Mouse (Mus musculus) midbrain, embryonic 16.5 days (tissue): Measurements from ENCODE around the gene Itih4. TPM values are rescaled to one million over a fixed set of nuclear protein-coding genes. Genes with fewer than 3 reads are reported as not detected.

Source experiments
- ATAC-seq: fragments of 200-750 bp; cut with Nextera tagmentation; 2 replicates; pipeline ENCODE4 v1.8.0; 2017; ENCODE audit warnings: moderate TSS enrichment
- H3K27ac ChIP-seq: fragments of 300-500 bp; sonication (generic); 2 replicates; pipeline ENCODE4 v1.5.1; 2014; ENCODE audit warnings: mild to moderate bottlenecking, low read length, mixed read lengths
- H3K27me3 ChIP-seq: fragments of 300-500 bp; sonication (generic); 2 replicates; pipeline ENCODE4 v1.6.1; 2014; ENCODE audit warnings: low read depth, low read length, mixed read lengths; ENCODE audit not compliant: control insufficient read depth, insufficient read depth
- H3K36me3 ChIP-seq: fragments of 300-500 bp; sonication (generic); 2 replicates; pipeline ENCODE4 v1.6.1; 2014; ENCODE audit warnings: mild to moderate bottlenecking, low read length, moderate library complexity, mixed read lengths; ENCODE audit not compliant: control insufficient read depth, insufficient read depth
- H3K4me1 ChIP-seq: fragments of 300-500 bp; sonication (generic); 2 replicates; pipeline ENCODE4 v1.6.1; 2014; ENCODE audit warnings: mild to moderate bottlenecking, low read length, mixed read lengths; ENCODE audit not compliant: control insufficient read depth, insufficient read depth
- H3K4me2 ChIP-seq: fragments of 300-500 bp; sonication (generic); 2 replicates; pipeline ENCODE4 v1.6.1; 2014; ENCODE audit warnings: mild to moderate bottlenecking, low read length, mixed read lengths
- H3K4me3 ChIP-seq: fragments of 300-500 bp; sonication (generic); 2 replicates; pipeline ENCODE4 v1.5.1; 2014; ENCODE audit warnings: low read depth, mild to moderate bottlenecking, low read length, moderate library complexity, mixed read lengths
- H3K9ac ChIP-seq: fragments of 300-500 bp; sonication (generic); 2 replicates; pipeline ENCODE4 v1.6.1; 2014; ENCODE audit warnings: low read depth, low read length, mixed read lengths
- H3K9me3 ChIP-seq: fragments of 300-500 bp; sonication (generic); replicated peaks from 2 replicates; pipeline ENCODE4 v1.6.1; 2014; ENCODE audit warnings: mild to moderate bottlenecking, low read length, mixed read lengths; ENCODE audit not compliant: control insufficient read depth, poor library complexity, severe bottlenecking
- WGBS: fragments of 180-500 bp; shearing (Covaris S2); extraction: QIAGEN DNeasy Blood & Tissue Kit; methylation state at CpG from one replicate; pipeline ENCODE4 v1.1.7; 2014; 5-methylcytosine and 5-hydroxymethylcytosine counted together
- polyA plus RNA-seq: library from polyadenylated mRNA; unstranded; fragments of >200 nt; fragmentation: Nextera tagmentation; extraction: Ambion mirVana; gene quantifications from 2 replicates; pipeline ENCODE4 v1.2.1, GENCODE M21; 2015

Gene Itih4
- polyA plus RNA-seq, 1 experiment from 2014 or later = not detected

DNA sequence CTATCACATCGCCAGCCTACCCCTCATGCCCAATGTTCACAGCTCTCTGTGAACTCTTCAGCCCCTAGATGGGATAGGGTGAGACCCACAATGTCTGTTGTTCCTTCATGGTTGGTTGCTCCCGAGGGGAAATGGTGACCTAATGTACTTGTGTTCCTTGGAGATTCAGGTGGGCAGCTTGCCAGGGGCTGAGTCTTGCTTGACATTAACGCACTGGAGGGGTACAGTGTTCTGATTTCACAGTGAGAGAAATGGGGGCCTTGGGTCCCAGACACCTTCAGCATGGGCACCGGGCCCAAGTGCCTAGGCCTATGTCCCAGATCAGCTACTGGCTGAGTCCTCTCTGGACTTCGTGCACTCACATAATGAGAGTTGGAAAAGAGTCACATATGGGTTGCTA lies 27.1 kb downstream of the Itih4 start:
- WGBS = 83% methylated on average over 5 of the region's 5 CpGs
- no peak overlapping the region for H3K4me3 ChIP-seq
- ATAC-seq = no peak

DNA sequence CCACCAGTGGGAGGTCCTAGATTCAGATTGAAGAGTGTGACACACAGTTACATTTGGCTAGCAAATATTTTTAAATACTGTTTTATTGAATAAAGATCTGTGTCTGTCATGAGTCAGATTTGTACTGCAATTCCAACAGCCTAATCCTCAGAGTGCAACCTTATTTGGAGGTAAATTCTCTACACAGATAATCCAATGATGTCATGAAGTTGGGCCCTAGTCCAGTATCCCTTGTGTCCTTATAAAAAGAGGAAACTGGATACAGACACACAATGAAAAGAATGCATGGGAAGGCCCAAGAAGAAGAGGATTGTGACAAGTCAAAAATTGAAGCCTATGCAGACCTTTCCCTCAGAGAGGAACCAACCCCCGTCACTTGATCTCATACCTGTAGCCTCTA lies 30.2 kb downstream of the Itih4 start:
- Histone ChIP-seq H3K36me3 (no peaks in the 10 kb centered on the region), H3K4me2 (no peak overlapping the region), H3K9me3 (no peaks in the 10 kb centered on the region), H3K27ac (no peak overlapping the region), H3K9ac (no peak overlapping the region), H3K4me3 (no peak overlapping the region), H3K4me1 (no peaks in the 10 kb centered on the region), H3K27me3 (no peaks in the 10 kb centered on the region)
- 90% methylated on average over 1 of the region's 1 CpGs for WGBS
- ATAC-seq = no peak

More for the DNA sequence above, 27.1 kb downstream of the Itih4 start:
- Histone ChIP-seq H3K4me1 (no peaks in the 10 kb centered on the region), H3K36me3 (no peaks in the 10 kb centered on the region), H3K9me3 (no peaks in the 10 kb centered on the region), H3K27me3 (no peaks in the 10 kb centered on the region), H3K27ac (no peak overlapping the region), H3K9ac (no peak overlapping the region), H3K4me2 (no peak overlapping the region)

DNA sequence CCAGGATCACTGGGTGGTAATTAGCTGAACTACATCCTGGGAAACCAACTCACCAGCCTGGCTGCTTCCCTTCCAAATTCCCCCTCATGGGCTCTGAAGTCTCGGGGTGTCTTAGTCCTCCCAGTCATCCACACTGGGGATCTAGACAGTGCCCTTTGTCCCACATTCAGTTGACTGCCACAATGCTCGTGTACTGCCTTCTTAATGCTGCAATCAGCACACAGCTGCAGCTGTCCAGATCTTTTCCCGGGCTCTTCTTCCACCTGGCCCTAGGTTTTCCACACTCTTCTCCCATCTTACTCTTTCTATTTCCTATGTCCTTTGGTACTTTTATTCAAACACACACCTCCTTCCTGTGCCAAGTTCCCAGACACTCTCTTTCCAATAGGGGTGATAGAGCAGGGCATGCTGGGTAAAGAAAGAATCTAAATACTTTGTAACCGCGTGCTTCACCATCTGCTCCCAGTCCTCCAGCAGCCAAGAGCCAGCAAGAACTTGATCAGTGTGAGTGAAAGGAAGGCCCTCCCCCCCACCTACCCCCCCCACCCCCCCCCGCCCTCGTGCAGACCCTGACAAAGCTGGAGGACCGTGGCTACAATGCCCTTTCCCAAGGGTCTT lies 35.9 kb downstream of the Itih4 start:
- H3K4me3 ChIP-seq = no peak overlapping the region
- H3K4me2 ChIP-seq = no peak overlapping the region
- no peak for ATAC-seq
- no peaks in the 10 kb centered on the region for H3K4me1 ChIP-seq
- no peaks in the 10 kb centered on the region for H3K27me3 ChIP-seq
- H3K9me3 ChIP-seq = no peaks in the 10 kb centered on the region
- H3K9ac ChIP-seq = no peak overlapping the region
- WGBS = 44% methylated on average over 8 of the region's 8 CpGs
- no peak overlapping the region for H3K27ac ChIP-seq
- no peaks in the 10 kb centered on the region for H3K36me3 ChIP-seq

DNA sequence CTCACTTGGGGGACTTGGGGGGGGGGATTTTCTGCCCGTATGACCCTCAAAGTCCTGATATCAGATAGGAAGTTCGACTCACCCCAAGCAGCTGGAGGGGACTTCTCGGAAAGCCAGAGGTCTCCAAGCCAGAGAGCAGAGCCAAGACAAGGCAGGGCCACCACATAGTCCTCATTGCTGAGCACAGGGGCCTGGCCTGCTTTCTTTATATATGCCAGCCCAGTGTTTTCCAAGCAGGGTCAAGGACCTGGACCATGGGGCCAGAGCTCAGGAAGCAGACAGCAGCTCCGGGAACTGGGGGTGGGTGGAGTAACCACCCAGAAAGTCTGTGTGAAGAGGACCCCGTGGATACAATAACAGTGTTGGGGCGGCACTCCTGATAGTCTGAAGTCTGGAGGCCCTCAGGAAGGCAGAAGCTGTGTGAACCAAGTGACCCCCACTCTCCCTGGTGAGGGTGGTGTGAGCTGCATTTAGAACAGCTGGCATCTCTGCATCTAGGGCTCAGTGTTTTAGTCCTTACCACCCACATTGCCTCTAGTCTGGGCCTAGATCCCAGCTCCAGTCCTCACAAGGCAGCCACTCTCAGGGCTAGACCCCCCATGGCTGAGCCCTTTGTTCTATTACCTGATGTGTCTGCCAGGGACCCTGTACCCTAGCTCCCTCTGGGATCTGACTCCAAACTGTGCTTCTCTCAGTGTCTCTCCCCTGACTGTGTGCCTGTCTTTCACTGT lies 37.3 kb downstream of the Itih4 start, which contains the start of gene Itih3:
Gene Itih3, minus strand, starts transcription at position 386 of the 731 bp plus-strand sequence.
- ATAC-seq = 0 out of 2 replicates have a peak, but pooled peaks have one; percentile 28
- 73% methylated on average over 6 of the region's 6 CpGs for WGBS
- Histone ChIP-seq H3K4me3 (no peak within 1 kb of the TSS), H3K9me3 (no peaks in the 10 kb centered on the region), H3K9ac (no peak within 1 kb of the TSS), H3K4me2 (no peak within 1 kb of the TSS), H3K27me3 (no peaks in the 10 kb centered on the region), H3K36me3 (no peaks in the 10 kb centered on the region), H3K4me1 (no peaks in the 10 kb centered on the region), H3K27ac (no peak within 1 kb of the TSS)

- Histone ChIP-seq H3K4me2 (no peak overlapping the region), H3K4me1 (no peaks in the 10 kb centered on the region), H3K4me3 (no peak overlapping the region), H3K36me3 (no peaks in the 10 kb centered on the region), H3K9ac (no peak overlapping the region), H3K27me3 (no peaks in the 10 kb centered on the region), H3K9me3 (no peaks in the 10 kb centered on the region), H3K27ac (no peak overlapping the region)
- ATAC-seq = no peak
- WGBS = 94% methylated on average over 3 of the region's 3 CpGs
Observed at GRCm38 (mm10) chr14:30925492-30925891, 39.2 kb downstream of the Itih4 start.

- Histone ChIP-seq H3K4me3 (no peak overlapping the region), H3K36me3 (no peaks in the 10 kb centered on the region), H3K4me1 (no peaks in the 10 kb centered on the region), H3K27me3 (no peaks in the 10 kb centered on the region), H3K27ac (no peak overlapping the region), H3K9me3 (no peaks in the 10 kb centered on the region), H3K4me2 (no peak overlapping the region), H3K9ac (no peak overlapping the region)
- no peak for ATAC-seq
- 89% methylated on average over 4 of the region's 4 CpGs for WGBS
Observed at GRCm38 (mm10) chr14:30930386-30930785, 44.1 kb downstream of the Itih4 start.

- H3K9me3 ChIP-seq = no peaks in the 10 kb centered on the region
- no peak overlapping the region for H3K27ac ChIP-seq
- H3K27me3 ChIP-seq = no peaks in the 10 kb centered on the region
- H3K4me2 ChIP-seq = no peak overlapping the region
- no peak overlapping the region for H3K9ac ChIP-seq
- no peaks in the 10 kb centered on the region for H3K36me3 ChIP-seq
- 85% methylated on average over 9 of the region's 9 CpGs for WGBS
- ATAC-seq = no peak
- H3K4me1 ChIP-seq = no peaks in the 10 kb centered on the region
- H3K4me3 ChIP-seq = no peak overlapping the region
Observed at GRCm38 (mm10) chr14:30933351-30933750, 47.1 kb downstream of the Itih4 start.

GRCm38 (mm10) chr14:30942254-30942653 lies 56.0 kb downstream of the Itih4 start:
- no peaks in the 10 kb centered on the region for H3K9me3 ChIP-seq
- H3K9ac ChIP-seq = no peak overlapping the region
- no peaks in the 10 kb centered on the region for H3K4me1 ChIP-seq
- no peak overlapping the region for H3K4me3 ChIP-seq
- ATAC-seq = no peak
- H3K27ac ChIP-seq = no peak overlapping the region
- H3K27me3 ChIP-seq = no peaks in the 10 kb centered on the region; the same call in 1 of the 2 replicates
- 97% methylated on average over 4 of the region's 4 CpGs for WGBS
- no peak overlapping the region for H3K4me2 ChIP-seq
- H3K36me3 ChIP-seq = no peaks in the 10 kb centered on the region

DNA sequence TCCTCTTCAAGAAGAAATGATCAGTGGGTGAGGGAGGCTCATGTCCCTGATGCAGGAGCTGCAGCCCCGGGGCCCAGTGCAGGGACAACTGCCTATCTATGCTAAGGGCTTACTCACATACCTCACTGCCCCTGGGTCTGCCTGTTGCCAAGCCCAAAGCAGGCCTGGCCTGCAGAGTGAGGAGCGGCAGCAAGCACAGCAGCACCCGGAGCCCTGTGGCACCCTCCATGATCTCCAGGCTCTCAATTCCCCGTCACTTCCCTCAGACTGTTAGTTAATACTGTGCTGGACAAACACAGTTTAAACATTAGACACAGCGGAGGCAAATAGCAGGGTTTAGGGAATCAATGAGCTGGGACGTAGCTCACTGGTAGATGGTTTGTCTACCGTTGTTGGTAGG lies 56.8 kb downstream of the Itih4 start, which contains the start of gene Itih1:
Gene Itih1, minus strand, starts transcription at position 252 of the 400 bp plus-strand sequence.
- Histone ChIP-seq H3K27ac (no peak within 1 kb of the TSS), H3K4me2 (no peak within 1 kb of the TSS), H3K4me1 (no peaks in the 10 kb centered on the region), H3K27me3 (no peaks in the 10 kb centered on the region; the same call in 1 of the 2 replicates), H3K9me3 (no peaks in the 10 kb centered on the region), H3K9ac (no peak within 1 kb of the TSS), H3K4me3 (no peak within 1 kb of the TSS), H3K36me3 (no peaks in the 10 kb centered on the region)
- 94% methylated on average over 7 of the region's 7 CpGs for WGBS
- ATAC-seq = no peak
